Mouse (Mus musculus): ENCODE measurements around the gene Slc35d2. TPM values are rescaled to one million over a fixed set of nuclear protein-coding genes. Genes with fewer than 3 reads are reported as not detected.
"Not testable (repeated sequence)": the region's sequence is repeated elsewhere in the genome, so short reads cannot be mapped to it uniquely, and the experiment has no call there.

Slc35d2 gene
- total RNA-seq, 2 experiments from 2014 or later: 0.67 to 0.77 TPM

GRCm38 (mm10) chr13:64076074-64076473 lies 53.1 kb downstream of the Slc35d2 start:
- intact Hi-C loops (cut with DNase I): no loop called here
- DNase-seq (ENCODE audit: low spot score in 2 of 2): no peak

GRCm38 (mm10) chr13:64066653-64067052 lies 62.5 kb downstream of the Slc35d2 start:
- intact Hi-C loops (cut with DNase I): no loop called here
- no peak for DNase-seq (ENCODE audit: low spot score in 2 of 2)

GRCm38 (mm10) chr13:64064276-64064675 lies 64.9 kb downstream of the Slc35d2 start:
- intact Hi-C loops (cut with DNase I): no loop called here
- DNase-seq (ENCODE audit: low spot score in 2 of 2): no peak

GRCm38 (mm10) chr13:64060935-64061506 lies 68.1 kb downstream of the Slc35d2 start:
- DNase-seq (ENCODE audit: low spot score in 2 of 2): no peak
- intact Hi-C loops (cut with DNase I): no loop called here

GRCm38 (mm10) chr13:64053959-64054358 lies 75.2 kb downstream of the Slc35d2 start:
- intact Hi-C loops (cut with DNase I): no loop called here
- no peak for DNase-seq (ENCODE audit: low spot score in 2 of 2)

GRCm38 (mm10) chr13:64052281-64052680 lies 76.9 kb downstream of the Slc35d2 start:
- intact Hi-C loops (cut with DNase I): not testable (repeated sequence)

GRCm38 (mm10) chr13:64050895-64051294 lies 78.3 kb downstream of the Slc35d2 start:
- intact Hi-C loops (cut with DNase I): no loop called here
- no peak for DNase-seq (ENCODE audit: low spot score in 2 of 2)

More at GRCm38 (mm10) chr13:64052281-64052680, 76.9 kb downstream of the Slc35d2 start:
- DNase-seq (ENCODE audit: low spot score in 2 of 2): not testable (repeated sequence)

GRCm38 (mm10) chr13:64049535-64049934 lies 79.6 kb downstream of the Slc35d2 start:
- no peak for DNase-seq (ENCODE audit: low spot score in 2 of 2)
- intact Hi-C loops (cut with DNase I): no loop called here

- no peak for DNase-seq (ENCODE audit: low spot score in 2 of 2)
- intact Hi-C loops (cut with DNase I): no loop called here
Measured at GRCm38 (mm10) chr13:64048467-64048866, 80.7 kb downstream of the Slc35d2 start.

Other genes with a start within 250 kb of the Slc35d2 start
- not detected for gene Hsd17b3, start 40.1 kb downstream of the Slc35d2 start, total RNA-seq (2021)
- gene Zfp367, start 23.8 kb upstream of the Slc35d2 start, total RNA-seq (2021): 10 to 100 TPM; 23.3 to 30.6 TPM
- gene Habp4, start 32.5 kb upstream of the Slc35d2 start, total RNA-seq (2021): 100 to 1,000 TPM; 181 to 205 TPM
- gene Cdc14b, start 145.9 kb upstream of the Slc35d2 start, total RNA-seq (2021): 10 to 100 TPM; 10.5 to 12.3 TPM
- gene Aaed1, start 183.3 kb upstream of the Slc35d2 start, total RNA-seq (2021): 10 to 100 TPM; 16.9 to 17.8 TPM
- gene Ctsl, start 241.5 kb upstream of the Slc35d2 start, total RNA-seq (2021): 100 to 1,000 TPM; 136 to 140 TPM